Mouse (Mus musculus) E14TG2a.4 (cell line): ENCODE data around the gene Nasp.

Source experiments
- H3K27me3 ChIP-seq: 2 replicates; pipeline ENCODE4 v1.6.1; 2014; ENCODE audit warnings: low read length, control low read depth; ENCODE audit not compliant: insufficient read depth
- H3K36me3 ChIP-seq: 2 replicates; pipeline ENCODE4 v1.6.1; 2014; ENCODE audit warnings: low read length, control low read depth; ENCODE audit not compliant: insufficient read depth
- H3K4me1 ChIP-seq: replicated peaks from 2 replicates; pipeline ENCODE4 v1.6.1; 2014; ENCODE audit warnings: low read depth, low read length, control low read depth
- H3K4me3 ChIP-seq: replicated peaks from 2 replicates; pipeline ENCODE4 v1.5.1; 2014; ENCODE audit warnings: mild to moderate bottlenecking, low read length
- H3K9me3 ChIP-seq: 2 replicates; pipeline ENCODE4 v1.6.1; 2014; ENCODE audit warnings: low read length, control low read depth
- CTCF ChIP-seq: conservative IDR thresholded peaks from 2 replicates; pipeline ENCODE4 v1.5.1; 2014; ENCODE audit warnings: low read length
- NANOG ChIP-seq: IDR thresholded peaks from 2 replicates; pipeline ENCODE4 v1.6.1; 2014; ENCODE audit warnings: borderline replicate concordance, low read length, mixed read lengths
- POU5F1 ChIP-seq: IDR thresholded peaks from 2 replicates; pipeline ENCODE4 v1.6.1; 2014; ENCODE audit warnings: low read length, borderline replicate concordance

The Nasp gene

GRCm38 (mm10) chr4:116612621-116613020, 15.1 kb downstream of the Nasp start:
- H3K9me3 ChIP-seq: no peaks in the 10 kb centered on the region
- H3K4me1 ChIP-seq: peaks cover 49% of the 10 kb centered on the region
- H3K36me3 ChIP-seq: peaks cover 95% of the 10 kb centered on the region
- H3K27me3 ChIP-seq: no peaks in the 10 kb centered on the region
- TF ChIP-seq CTCF (no peak), POU5F1 (no peak), NANOG (no peak)
- no peak overlapping the region for H3K4me3 ChIP-seq

DNA sequence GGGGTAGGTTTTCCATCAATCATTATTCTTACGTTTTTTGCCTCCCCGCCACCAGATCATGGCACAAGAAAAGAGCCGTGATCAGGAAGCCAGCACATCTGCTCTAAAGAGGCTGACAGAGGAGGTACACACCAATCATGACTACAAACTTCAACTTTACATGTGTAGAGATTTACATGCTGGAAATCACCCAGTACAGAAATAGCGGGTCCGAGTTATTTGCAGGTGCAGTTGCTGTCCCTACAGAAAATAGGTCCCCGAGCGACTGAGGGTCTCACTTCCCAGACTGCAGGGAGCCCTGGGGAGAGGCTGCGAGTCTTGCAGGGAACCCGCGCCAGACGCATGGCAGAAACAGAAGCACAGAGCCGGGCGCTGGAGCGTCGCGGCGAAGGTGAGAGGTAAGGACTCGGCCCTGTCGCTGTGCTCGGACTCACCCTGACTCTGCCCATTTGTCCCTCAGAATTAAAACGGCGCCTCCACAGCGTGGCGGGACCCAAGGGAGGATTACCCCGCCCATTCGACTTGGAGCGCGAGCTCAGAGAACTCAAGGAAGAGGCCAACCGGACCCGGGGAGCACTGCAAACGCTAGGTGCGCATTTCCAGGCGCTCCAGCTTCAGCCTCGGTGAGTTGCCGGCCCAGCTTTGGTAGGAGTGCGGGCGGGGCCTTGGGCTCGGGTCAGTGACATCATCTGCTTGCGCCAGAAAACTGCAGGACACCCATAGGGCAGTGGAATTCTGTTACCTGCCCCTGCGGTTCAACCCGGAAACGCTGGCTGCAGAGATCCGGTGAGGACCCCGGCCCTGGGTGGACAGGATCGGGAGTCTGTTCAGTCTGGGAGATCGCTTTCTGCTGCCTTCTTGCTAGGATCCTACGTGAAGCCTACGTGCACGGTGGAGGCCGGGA, 30.5 kb downstream of the Nasp start:
- Histone ChIP-seq H3K27me3 (no peaks in the 10 kb centered on the region), H3K9me3 (no peaks in the 10 kb centered on the region), H3K4me1 (peaks cover 40% of the 10 kb centered on the region), H3K4me3 (peak overlapping the region; percentile 92), H3K36me3 (peaks cover 61% of the 10 kb centered on the region)
- TF ChIP-seq NANOG (no peak), POU5F1 (no peak), CTCF (no peak)

DNA sequence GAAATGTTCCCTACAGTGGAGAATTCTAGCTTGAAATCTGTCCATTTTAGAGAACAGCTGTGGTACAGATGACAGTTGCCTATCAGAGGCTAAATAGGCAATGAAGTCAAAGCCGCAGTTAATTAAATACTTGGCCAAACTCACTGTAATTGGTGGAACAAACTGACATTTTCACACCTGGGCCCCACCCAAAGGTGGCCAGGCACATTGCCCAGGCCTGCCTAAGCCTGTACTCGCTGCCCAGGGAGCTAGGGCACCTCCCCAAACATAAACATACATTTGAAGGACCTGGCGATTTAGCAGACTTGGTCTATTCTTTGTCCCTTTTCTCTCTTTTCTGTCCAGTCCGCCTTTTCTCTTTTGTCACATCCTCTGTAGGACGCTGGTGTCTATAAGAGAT, 31.4 kb downstream of the Nasp start, which contains the start of gene Ccdc17:
Gene Ccdc17, plus strand, starts transcription at position 276 of the 400 bp plus-strand sequence.
- H3K4me3 ChIP-seq: peak within 1 kb of the TSS; percentile 92
- no peak for TF ChIP-seq CTCF
- no peak for TF ChIP-seq NANOG
- H3K4me1 ChIP-seq: peaks cover 45% of the 10 kb centered on the region
- no peaks in the 10 kb centered on the region for H3K27me3 ChIP-seq
- H3K9me3 ChIP-seq: no peaks in the 10 kb centered on the region
- H3K36me3 ChIP-seq: peaks cover 61% of the 10 kb centered on the region

DNA sequence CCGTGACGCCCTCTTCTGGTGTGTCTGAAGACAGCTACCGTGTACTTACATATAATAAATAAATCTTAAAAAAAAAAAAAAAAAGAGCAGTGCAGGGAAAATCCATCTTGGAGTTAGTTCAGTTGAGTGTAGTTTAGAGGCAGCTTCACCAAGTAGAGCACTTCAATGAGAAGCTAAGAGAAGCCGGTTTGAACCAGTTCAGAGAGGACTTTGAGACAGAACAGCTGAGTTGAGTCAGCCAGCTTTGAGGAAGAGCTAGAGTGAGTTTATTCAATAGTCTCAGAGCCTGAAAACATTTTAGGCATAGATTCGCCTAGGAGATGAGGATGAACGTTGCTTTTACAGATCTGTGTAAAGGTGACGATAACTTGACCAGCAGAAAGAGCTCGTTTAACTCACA, 31.9 kb downstream of the Nasp start:
- Histone ChIP-seq H3K27me3 (no peaks in the 10 kb centered on the region), H3K4me1 (peaks cover 45% of the 10 kb centered on the region), H3K9me3 (no peaks in the 10 kb centered on the region), H3K36me3 (peaks cover 61% of the 10 kb centered on the region), H3K4me3 (no peak overlapping the region)
- TF ChIP-seq POU5F1: no peak
- no peak for TF ChIP-seq CTCF
- TF ChIP-seq NANOG: no peak

- no peak for TF ChIP-seq POU5F1
- Histone ChIP-seq H3K4me3 (peak overlapping the region; percentile 96), H3K4me1 (peaks cover 63% of the 10 kb centered on the region), H3K27me3 (no peaks in the 10 kb centered on the region), H3K9me3 (no peaks in the 10 kb centered on the region), H3K36me3 (peaks cover 34% of the 10 kb centered on the region)
These were observed 69.4 kb downstream of the Nasp start for GRCm38 (mm10) chr4:116558151-116558882.

- Histone ChIP-seq H3K4me3 (peak within 1 kb of the TSS; percentile 96), H3K4me1 (peaks cover 61% of the 10 kb centered on the region), H3K9me3 (no peaks in the 10 kb centered on the region), H3K36me3 (peaks cover 37% of the 10 kb centered on the region), H3K27me3 (no peaks in the 10 kb centered on the region)
- TF ChIP-seq POU5F1 (no peak), CTCF (no peak), NANOG (no peak)
These were observed 70.2 kb downstream of the Nasp start, which contains the start of gene Gpbp1l1 for GRCm38 (mm10) chr4:116557306-116558121. Gene Gpbp1l1 (plus strand): TSS chr4:116557658.

- H3K4me3 ChIP-seq: peak overlapping the region; percentile 96
- H3K4me1 ChIP-seq: peaks cover 55% of the 10 kb centered on the region
- H3K36me3 ChIP-seq: peaks cover 40% of the 10 kb centered on the region
- no peaks in the 10 kb centered on the region for H3K9me3 ChIP-seq
- TF ChIP-seq POU5F1 (no peak), NANOG (no peak), CTCF (no peak)
- H3K27me3 ChIP-seq: no peaks in the 10 kb centered on the region
These were observed 71.0 kb downstream of the Nasp start for GRCm38 (mm10) chr4:116556561-116557305.
